Mouse (Mus musculus): ENCODE results near the gene Gramd4. TPM values are rescaled to one million over a fixed set of nuclear protein-coding genes. Genes with fewer than 3 reads are reported as not detected.
"Not testable (repeated sequence)": the region's sequence is repeated elsewhere in the genome, so short reads cannot be mapped to it uniquely, and the experiment has no call there.

Gramd4 gene
- polyA plus RNA-seq, 1 experiment from 2014 or later: 25.4 TPM

- no peak overlapping the region for H3K4me3 ChIP-seq (replicated peaks)
Observed at GRCm38 (mm10) chr15:86051878-86052478, 5.5 kb upstream of the Gramd4 start.

GRCm38 (mm10) chr15:86053890-86054536 lies 3.5 kb upstream of the Gramd4 start:
- H3K27ac ChIP-seq (replicated peaks): 0 out of 2 replicates have a peak overlapping the region, but pooled peaks have one; percentile 33
- H3K9ac ChIP-seq (replicated peaks): no peak overlapping the region
- no peaks in the 10 kb centered on the region for H3K9me3 ChIP-seq (replicated peaks)
- ATAC-seq (ENCODE audit: low FRiP score): peak; percentile 12; the same call in 1 of the 2 replicates
- H3K4me1 ChIP-seq: peaks cover 14% of the 10 kb centered on the region
- H3K4me2 ChIP-seq: no peak overlapping the region
- H3K4me3 ChIP-seq (replicated peaks): no peak overlapping the region
- H3K27me3 ChIP-seq (replicated peaks): no peaks in the 10 kb centered on the region
- WGBS: 41% methylated on average over 2 of the region's 2 CpGs
- H3K36me3 ChIP-seq: no peaks in the 10 kb centered on the region

More at GRCm38 (mm10) chr15:86051878-86052478, 5.5 kb upstream of the Gramd4 start:
- 67% methylated on average over 6 of the region's 6 CpGs for WGBS
- H3K4me2 ChIP-seq: no peak overlapping the region
- ATAC-seq (ENCODE audit: low FRiP score): no peak
- no peak overlapping the region for H3K9ac ChIP-seq (replicated peaks)
- no peaks in the 10 kb centered on the region for H3K36me3 ChIP-seq
- no peaks in the 10 kb centered on the region for H3K9me3 ChIP-seq (replicated peaks)
- no peaks in the 10 kb centered on the region for H3K27me3 ChIP-seq (replicated peaks)
- H3K4me1 ChIP-seq: peaks cover 3% of the 10 kb centered on the region; the same call in 1 of the 2 replicates
- H3K27ac ChIP-seq (replicated peaks): no peak overlapping the region

- not testable (repeated sequence) for H3K4me2 ChIP-seq; H3K27ac ChIP-seq (replicated peaks); ATAC-seq (ENCODE audit: low FRiP score); H3K36me3 ChIP-seq; H3K9ac ChIP-seq (replicated peaks); H3K27me3 ChIP-seq (replicated peaks); H3K4me3 ChIP-seq (replicated peaks); H3K9me3 ChIP-seq (replicated peaks)
- H3K4me1 ChIP-seq: peaks cover 23% of the 10 kb centered on the region
- WGBS: 84% methylated on average over 3 of the region's 3 CpGs
Observed at GRCm38 (mm10) chr15:86054861-86055260, 2.6 kb upstream of the Gramd4 start.

- no peaks in the 10 kb centered on the region for H3K36me3 ChIP-seq
- no peaks in the 10 kb centered on the region for H3K9me3 ChIP-seq (replicated peaks)
- H3K27me3 ChIP-seq (replicated peaks): no peaks in the 10 kb centered on the region
- no peak overlapping the region for H3K9ac ChIP-seq (replicated peaks)
- H3K4me2 ChIP-seq: no peak overlapping the region
- H3K4me3 ChIP-seq (replicated peaks): no peak overlapping the region
- no peak overlapping the region for H3K27ac ChIP-seq (replicated peaks)
- H3K4me1 ChIP-seq: peaks cover 37% of the 10 kb centered on the region
- ATAC-seq (ENCODE audit: low FRiP score): no peak
- WGBS: 93% methylated on average over 5 of the region's 5 CpGs
Observed at GRCm38 (mm10) chr15:86056221-86056760, 1.2 kb upstream of the Gramd4 start.

- H3K4me1 ChIP-seq: peaks cover 53% of the 10 kb centered on the region
- peak overlapping the region; percentile 74 for H3K4me2 ChIP-seq
- 8% methylated on average over 7 of the region's 7 CpGs for WGBS
- H3K27me3 ChIP-seq (replicated peaks): no peaks in the 10 kb centered on the region
- H3K9ac ChIP-seq (replicated peaks): peak overlapping the region; percentile 56
- H3K4me3 ChIP-seq (replicated peaks): peak overlapping the region; percentile 84
- peak overlapping the region; percentile 96 for H3K27ac ChIP-seq (replicated peaks)
- no peaks in the 10 kb centered on the region for H3K36me3 ChIP-seq
- ATAC-seq (ENCODE audit: low FRiP score): peak; percentile 16
- no peaks in the 10 kb centered on the region for H3K9me3 ChIP-seq (replicated peaks)
Observed at GRCm38 (mm10) chr15:86057908-86058307, 413 bp downstream of the Gramd4 start.

- Histone ChIP-seq H3K27ac (replicated peaks) (peak overlapping the region; percentile 96), H3K4me3 (replicated peaks) (peak overlapping the region; percentile 84), H3K9ac (replicated peaks) (peak overlapping the region; percentile 96), H3K9me3 (replicated peaks) (no peaks in the 10 kb centered on the region), H3K36me3 (no peaks in the 10 kb centered on the region), H3K27me3 (replicated peaks) (no peaks in the 10 kb centered on the region), H3K4me1 (peaks cover 58% of the 10 kb centered on the region), H3K4me2 (peak overlapping the region; percentile 74)
- peak; percentile 83 for ATAC-seq (ENCODE audit: low FRiP score)
- 0% methylated on average over 24 of the region's 70 CpGs for WGBS
Observed at GRCm38 (mm10) chr15:86058394-86058915, 960 bp downstream of the Gramd4 start.

- H3K27me3 ChIP-seq (replicated peaks): no peaks in the 10 kb centered on the region
- H3K4me1 ChIP-seq: peaks cover 58% of the 10 kb centered on the region
- peak overlapping the region; percentile 84 for H3K4me3 ChIP-seq (replicated peaks)
- peak overlapping the region; percentile 96 for H3K27ac ChIP-seq (replicated peaks)
- ATAC-seq (ENCODE audit: low FRiP score): peak; percentile 55
- H3K9ac ChIP-seq (replicated peaks): peak overlapping the region; percentile 96
- H3K36me3 ChIP-seq: no peaks in the 10 kb centered on the region
- no peaks in the 10 kb centered on the region for H3K9me3 ChIP-seq (replicated peaks)
- peak overlapping the region; percentile 74 for H3K4me2 ChIP-seq
- 2% methylated on average over 49 of the region's 49 CpGs for WGBS
Observed at GRCm38 (mm10) chr15:86058931-86059834, 1.7 kb downstream of the Gramd4 start.

- Histone ChIP-seq H3K36me3 (no peaks in the 10 kb centered on the region), H3K4me1 (peaks cover 62% of the 10 kb centered on the region), H3K4me3 (replicated peaks) (peak overlapping the region; percentile 84), H3K4me2 (peak overlapping the region; percentile 74), H3K27ac (replicated peaks) (peak overlapping the region; percentile 54; the same call in 1 of the 2 replicates), H3K27me3 (replicated peaks) (no peaks in the 10 kb centered on the region), H3K9ac (replicated peaks) (peak overlapping the region; percentile 96), H3K9me3 (replicated peaks) (no peaks in the 10 kb centered on the region)
- WGBS: 70% methylated on average over 7 of the region's 7 CpGs
- no peak for ATAC-seq (ENCODE audit: low FRiP score)
Observed at GRCm38 (mm10) chr15:86059835-86060380, 2.4 kb downstream of the Gramd4 start.

GRCm38 (mm10) chr15:86060581-86060980 lies 3.1 kb downstream of the Gramd4 start:
- Histone ChIP-seq H3K27me3 (replicated peaks) (no peaks in the 10 kb centered on the region), H3K9ac (replicated peaks) (peak overlapping the region; percentile 96), H3K27ac (replicated peaks) (peak overlapping the region; percentile 54), H3K4me3 (replicated peaks) (peak overlapping the region; percentile 84), H3K36me3 (no peaks in the 10 kb centered on the region), H3K4me1 (peaks cover 62% of the 10 kb centered on the region), H3K4me2 (peak overlapping the region; percentile 74), H3K9me3 (replicated peaks) (no peaks in the 10 kb centered on the region)
- ATAC-seq (ENCODE audit: low FRiP score): no peak
- WGBS: 66% methylated on average over 12 of the region's 12 CpGs

- H3K4me2 ChIP-seq: peak overlapping the region; percentile 74
- H3K27me3 ChIP-seq (replicated peaks): no peaks in the 10 kb centered on the region
- ATAC-seq (ENCODE audit: low FRiP score): no peak
- no peaks in the 10 kb centered on the region for H3K9me3 ChIP-seq (replicated peaks)
- H3K27ac ChIP-seq (replicated peaks): 0 out of 2 replicates have a peak overlapping the region, but pooled peaks have one; percentile 2
- no peaks in the 10 kb centered on the region for H3K36me3 ChIP-seq
- H3K4me3 ChIP-seq (replicated peaks): peak overlapping the region; percentile 84
- H3K9ac ChIP-seq (replicated peaks): peak overlapping the region; percentile 96
- WGBS: 86% methylated on average over 7 of the region's 7 CpGs
- H3K4me1 ChIP-seq: peaks cover 62% of the 10 kb centered on the region
Observed at GRCm38 (mm10) chr15:86061221-86061620, 3.7 kb downstream of the Gramd4 start.
